Mouse (Mus musculus) brain, embryonic 14.5 days (tissue): ENCODE data around the gene Pitpnc1.

Experiments used
- CTCF ChIP-seq: fragments of 200-500 bp; IDR thresholded peaks from 2 replicates; pipeline ENCODE4 v1.5.1; 2012; ENCODE audit warnings: inconsistent platforms, mild to moderate bottlenecking, moderate library complexity, borderline replicate concordance; ENCODE audit not compliant: insufficient read depth, insufficient read length; ENCODE audit errors: extremely low read depth
- POLR2A ChIP-seq: fragments of 200-500 bp; IDR thresholded peaks from 2 replicates; pipeline ENCODE4 v1.6.1; 2012; ENCODE audit warnings: mild to moderate bottlenecking, inconsistent platforms, borderline replicate concordance; ENCODE audit not compliant: poor library complexity, insufficient read depth, insufficient read length, severe bottlenecking; ENCODE audit errors: extremely low read depth

GRCm38 (mm10) chr11:107296176-107296575 is 174.3 kb downstream of the Pitpnc1 start:
- TF ChIP-seq CTCF (no peak), POLR2A (no peak)
